Mouse (Mus musculus) erythroblast, adult 5-6 weeks (primary cell): ENCODE measurements around the gene Kcnn1. TPM values are rescaled to one million over a fixed set of nuclear protein-coding genes. Genes with fewer than 3 reads are reported as not detected.
"Not testable (repeated sequence)": the region's sequence is repeated elsewhere in the genome, so short reads cannot be mapped to it uniquely, and the experiment has no call there.

Experiments
- ATAC-seq: replicated peaks from 2 replicates; pipeline ENCODE4 v1.8.0; 2016; ENCODE audit warnings: moderate number of reproducible peaks, mild to moderate bottlenecking, moderate TSS enrichment, inconsistent platforms; ENCODE audit not compliant: poor library complexity, low FRiP score, severe bottlenecking
- total RNA-seq, 2 experiments: library from RNA; stranded (forward) in 1 of 2; stranded (reverse) in 1 of 2; fragments of 150-400 nt in 1 of 2; fragments of 200-764, 138-1000 nt in 1 of 2; gene quantifications; 2 replicates each; pipeline versions ENCODE4 v1.2.3 to v1.2.4; 2015 to 2017; ENCODE audit warnings: low replicate concordance in 2 of 2

Gene Kcnn1
- total RNA-seq (2015; ENCODE audit: low replicate concordance), result not detected in 2 replicates
- total RNA-seq (2017; ENCODE audit: low replicate concordance), result not detected in 2 replicates

GRCm38 (mm10) chr8:70862824-70863641, at the start of gene Kcnn1:
Gene Kcnn1, minus strand, starts transcription at chr8:70863258.
- no peak for ATAC-seq

DNA sequence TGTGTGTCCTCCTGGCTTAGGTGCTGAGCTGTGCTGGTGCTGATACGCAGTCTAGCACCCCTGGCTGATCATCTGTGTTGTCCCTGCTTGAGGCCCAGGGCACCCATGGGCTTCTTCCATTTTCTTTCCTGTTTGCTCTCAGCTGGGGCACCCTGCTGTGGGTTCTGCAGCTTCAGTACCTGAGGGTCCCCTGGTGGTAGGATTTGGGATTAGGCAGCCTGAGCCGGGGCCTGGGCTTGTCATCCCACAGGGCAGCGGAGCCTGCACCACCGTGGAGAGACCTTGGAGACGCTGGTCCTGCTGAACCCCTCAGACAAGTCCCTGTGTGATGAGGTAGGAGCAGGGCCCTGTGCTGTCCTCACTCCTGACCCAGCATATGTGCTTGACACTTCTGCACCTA, 48.5 kb upstream of the Kcnn1 start:
- no peak for ATAC-seq

DNA sequence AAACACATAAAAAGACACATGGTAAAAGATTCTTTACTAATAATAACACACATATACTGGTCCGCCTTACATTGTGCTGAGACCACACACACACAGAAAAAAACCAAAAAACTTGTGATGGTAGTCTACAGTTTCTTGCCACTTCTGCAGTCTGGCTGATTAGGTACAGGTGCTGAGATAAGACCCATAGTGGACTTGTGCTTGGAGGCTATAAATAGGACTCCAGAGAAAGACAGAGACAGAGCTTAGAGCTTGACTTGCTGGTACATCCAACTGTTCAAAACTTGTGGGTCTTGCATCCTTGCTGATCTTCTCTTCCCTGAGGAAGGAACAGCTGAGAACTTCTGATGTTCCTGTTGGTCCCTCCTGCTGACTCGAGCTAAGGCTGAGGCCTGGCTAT, 44.5 kb upstream of the Kcnn1 start:
- ATAC-seq, result no peak

DNA sequence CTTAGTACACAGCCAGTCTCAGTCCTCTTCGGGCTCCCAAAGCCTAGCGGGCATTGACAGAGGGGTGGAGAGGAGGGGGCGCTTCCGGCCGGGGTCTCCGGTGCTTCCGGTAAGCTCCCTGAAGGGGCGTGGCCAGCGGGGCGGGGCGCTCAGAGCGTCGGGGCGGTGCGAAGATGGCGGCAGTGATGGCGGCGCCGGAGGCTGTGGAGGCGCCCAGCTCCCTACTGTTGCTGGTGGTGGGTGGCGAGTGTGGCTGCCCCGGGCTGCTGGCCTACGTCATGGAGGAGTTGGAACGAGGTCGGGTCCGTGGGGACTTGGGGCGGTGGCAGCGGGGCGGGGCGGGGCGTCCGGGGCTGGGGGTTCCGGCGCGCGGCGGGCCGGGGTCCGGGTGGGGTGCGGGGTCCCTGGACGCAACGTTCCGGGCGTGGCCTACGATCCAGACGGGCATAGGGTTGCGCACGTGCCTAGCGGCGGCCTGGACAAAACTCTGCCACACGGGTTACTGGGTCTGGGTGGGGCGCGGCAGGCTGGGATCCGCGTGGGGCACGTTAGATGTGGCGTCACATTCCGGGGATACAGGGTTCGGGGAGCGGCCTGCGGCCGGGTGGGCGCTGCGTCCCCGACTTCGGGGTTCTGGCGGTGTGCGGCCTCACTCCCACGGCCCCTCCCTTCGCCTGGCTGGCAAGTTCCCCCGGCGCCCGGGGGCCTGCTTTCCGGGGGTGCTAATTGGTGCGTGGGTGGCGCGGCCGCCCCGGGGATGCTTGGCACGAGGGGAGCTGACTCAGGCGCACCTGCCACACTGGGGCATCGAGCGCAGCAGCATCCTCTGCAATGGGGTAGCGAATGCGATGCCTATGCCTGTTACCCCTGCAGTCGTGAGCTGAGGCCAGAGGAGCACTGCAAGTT, 43.0 kb upstream of the Kcnn1 start, which contains the start of gene Map1s:
Gene Map1s (plus strand): TSS at position 102 of the 906 bp plus-strand sequence.
- peak; percentile 84 for ATAC-seq

GRCm38 (mm10) chr8:70905463-70905830, 42.4 kb upstream of the Kcnn1 start:
- ATAC-seq, result 0 out of 2 replicates have a peak, but pooled peaks have one; percentile 27

- no peak for ATAC-seq
Observed at GRCm38 (mm10) chr8:70904532-70904931, 41.5 kb upstream of the Kcnn1 start.

GRCm38 (mm10) chr8:70903582-70903981, 40.5 kb upstream of the Kcnn1 start:
- ATAC-seq, result no peak

DNA sequence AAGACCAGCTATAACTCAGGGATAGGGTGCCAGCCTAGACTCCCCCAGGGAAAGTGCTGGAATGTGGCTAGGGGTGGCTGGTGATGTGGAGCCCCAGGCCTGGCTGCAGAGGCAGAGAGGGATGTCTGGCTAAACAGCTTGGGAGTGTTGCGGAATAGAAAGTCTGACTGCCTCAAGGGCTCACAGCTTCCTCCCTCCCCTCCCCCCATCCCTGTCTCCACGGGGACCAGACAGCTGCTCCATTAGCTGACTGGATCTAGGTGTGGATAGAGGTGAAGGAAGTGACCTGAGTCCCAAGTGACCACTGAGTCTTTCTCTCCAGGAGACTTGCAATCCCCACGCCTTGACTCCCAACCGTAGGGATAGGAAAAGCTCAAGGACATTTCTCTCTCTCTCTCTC, 40.1 kb upstream of the Kcnn1 start:
- no peak for ATAC-seq

DNA sequence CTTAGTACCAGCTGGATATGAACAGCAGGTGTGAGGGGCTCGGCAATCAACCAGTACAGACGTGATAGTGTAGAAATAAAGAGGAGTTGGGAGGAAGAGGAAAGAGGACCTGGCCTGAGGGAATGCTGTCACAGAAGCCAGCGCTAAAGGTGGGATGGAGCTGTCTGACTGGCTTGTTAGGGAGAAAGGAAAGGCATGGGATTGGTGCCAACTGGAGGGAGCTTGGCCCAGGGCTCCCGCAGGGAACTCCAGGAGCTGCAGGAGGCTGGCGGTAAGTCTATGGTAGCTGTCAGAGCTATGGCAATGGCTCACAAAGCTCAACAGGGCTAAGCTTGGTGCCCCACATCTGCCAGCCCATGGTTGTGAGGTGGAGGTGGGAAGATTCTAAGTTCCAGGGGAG, 39.2 kb upstream of the Kcnn1 start:
- no peak for ATAC-seq

DNA sequence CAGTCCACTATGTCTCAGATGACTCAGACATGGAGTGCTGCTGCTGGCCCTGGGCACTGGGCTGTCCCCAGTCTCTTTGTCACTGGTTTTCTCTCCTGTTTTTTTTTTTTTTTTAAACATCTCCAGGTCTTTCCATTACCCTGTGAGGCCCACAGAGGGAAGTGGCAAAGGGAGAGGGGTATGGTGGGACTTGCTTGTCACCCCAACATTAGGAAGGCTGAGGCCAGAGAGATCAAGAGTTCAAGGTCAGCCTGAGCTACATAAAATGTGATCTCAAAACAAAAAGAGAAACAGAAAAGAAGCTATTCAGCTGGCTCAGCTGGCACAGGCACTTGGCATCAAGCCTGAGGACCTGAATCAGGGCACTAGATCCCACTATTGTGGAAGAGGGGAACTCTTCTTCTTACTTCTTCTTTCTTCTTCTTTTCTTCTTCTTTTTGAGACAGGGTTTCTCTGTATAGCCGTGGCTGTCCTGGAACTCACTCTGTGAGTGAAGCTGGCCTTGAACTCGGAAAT, 37.9 kb upstream of the Kcnn1 start:
- ATAC-seq, result no peak

DNA sequence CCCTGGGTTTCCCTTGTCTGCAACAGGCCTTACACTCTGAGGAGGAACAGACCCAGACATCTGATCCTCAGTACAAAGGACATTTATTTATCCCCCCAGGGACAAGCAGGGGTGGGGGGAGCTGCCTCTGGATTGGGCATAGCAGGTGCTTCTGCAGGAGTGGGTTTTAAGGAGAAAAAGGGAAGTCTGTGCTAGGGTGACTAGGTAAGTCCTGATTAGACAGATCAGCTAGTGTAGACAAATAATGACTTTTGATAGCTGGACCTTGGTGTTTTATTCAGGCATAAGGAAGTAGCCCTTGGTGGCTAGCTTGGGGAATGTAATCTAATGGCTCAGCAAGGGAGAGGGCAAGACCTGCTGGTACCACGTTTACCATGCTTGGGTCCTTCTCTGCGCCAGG, 36.2 kb upstream of the Kcnn1 start:
- no peak for ATAC-seq

DNA sequence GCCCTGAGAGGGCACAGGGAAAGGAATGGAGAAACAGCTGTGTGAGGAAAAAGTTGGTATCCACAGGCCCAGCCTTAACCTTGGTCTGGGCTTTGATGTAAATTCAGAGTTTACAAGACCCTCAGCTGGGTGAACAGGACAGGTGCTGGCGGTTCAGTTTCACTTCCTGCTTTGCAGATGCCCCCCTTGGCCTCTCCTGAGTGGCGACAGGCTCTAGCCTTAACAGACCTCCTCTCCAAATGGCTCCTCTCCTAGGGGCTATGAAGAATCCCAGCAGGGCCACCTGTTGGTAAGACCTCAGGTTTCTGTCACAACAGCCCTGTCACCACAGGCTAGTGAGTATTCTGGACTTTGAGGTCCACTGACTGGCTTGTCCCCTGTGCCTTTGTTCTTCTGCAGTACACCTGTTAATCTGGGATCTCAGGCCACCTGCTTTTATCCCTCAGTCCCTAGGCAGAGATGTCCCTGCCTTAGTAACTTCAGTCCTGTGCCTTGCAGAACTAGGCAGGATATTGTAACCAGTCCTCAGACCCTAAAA, 35.7 kb upstream of the Kcnn1 start:
- ATAC-seq, result no peak

DNA sequence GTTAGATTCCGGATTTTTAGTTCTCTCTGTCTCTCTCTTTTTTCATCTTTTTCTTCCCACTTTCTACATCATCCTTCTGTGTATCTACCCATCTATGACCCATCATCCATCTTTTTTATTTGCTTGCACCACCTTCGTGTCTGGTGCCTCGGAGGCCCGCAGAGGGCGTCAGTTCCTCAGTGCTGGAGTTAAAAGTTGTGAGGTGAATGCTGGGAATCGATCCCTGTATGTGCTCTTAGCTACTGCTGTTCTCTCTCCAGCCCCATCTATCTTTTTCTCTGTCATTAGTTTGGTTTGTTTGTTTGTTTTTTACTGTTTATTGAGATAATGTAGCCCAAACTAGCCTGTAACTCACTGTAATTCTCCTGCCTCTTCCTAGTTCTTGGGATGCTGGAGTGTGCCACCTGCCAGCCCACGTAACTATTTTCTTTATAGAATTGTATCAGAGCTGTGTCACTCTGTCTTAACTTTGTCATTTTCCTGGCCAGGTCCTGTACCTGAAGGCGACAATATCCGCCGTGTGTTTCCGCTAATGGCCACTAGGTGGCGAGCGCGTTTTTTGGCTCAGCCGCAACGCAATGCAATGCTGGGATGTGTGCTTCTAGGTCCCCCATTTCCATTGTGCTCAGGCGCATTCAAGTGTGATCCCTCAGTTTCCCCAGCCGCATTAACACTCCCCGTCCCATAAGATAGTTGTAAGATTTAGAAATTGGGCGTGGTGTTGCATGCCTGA, 34.8 kb upstream of the Kcnn1 start:
- peak; percentile 68 for ATAC-seq

DNA sequence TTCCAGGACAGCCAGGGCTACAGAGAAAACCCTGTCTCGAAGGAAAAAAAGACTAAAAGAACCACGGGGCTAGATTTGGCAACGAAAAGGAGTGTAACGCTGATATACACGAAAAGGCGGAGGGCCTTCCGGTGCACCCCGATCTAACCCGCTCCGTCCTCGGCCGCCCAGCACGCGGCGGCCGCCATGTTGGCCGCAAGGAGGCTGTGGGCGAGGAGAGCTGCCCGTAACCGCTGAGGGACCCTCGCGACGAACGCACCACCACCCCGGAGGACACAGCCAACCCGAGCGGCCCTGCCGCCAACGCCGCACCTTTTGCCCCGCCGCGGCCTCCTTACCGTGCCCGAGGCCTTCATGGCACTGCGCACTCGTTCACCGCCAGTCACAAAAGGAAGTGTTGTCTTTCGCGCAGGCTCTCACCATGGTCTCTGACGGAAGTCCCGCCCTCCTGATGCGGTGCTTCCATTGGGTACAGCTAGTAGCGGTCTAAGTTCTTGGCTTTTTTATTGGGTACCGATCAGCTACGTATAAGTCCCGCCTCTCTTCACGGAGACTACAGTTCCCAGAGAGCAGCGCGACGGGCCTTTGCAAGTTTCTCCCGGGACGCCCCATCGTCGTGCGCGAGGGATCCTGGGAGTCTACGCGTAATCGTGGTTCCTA, 34.1 kb upstream of the Kcnn1 start, which contains the start of gene Rpl18a:
Gene Rpl18a (minus strand): TSS at position 392 of the 660 bp plus-strand sequence.
- ATAC-seq, result peak; percentile 93

GRCm38 (mm10) chr8:70896316-70897020, 33.4 kb upstream of the Kcnn1 start:
- ATAC-seq, result no peak

- not testable (repeated sequence) for ATAC-seq
Observed at GRCm38 (mm10) chr8:70895571-70896259, 32.7 kb upstream of the Kcnn1 start.

DNA sequence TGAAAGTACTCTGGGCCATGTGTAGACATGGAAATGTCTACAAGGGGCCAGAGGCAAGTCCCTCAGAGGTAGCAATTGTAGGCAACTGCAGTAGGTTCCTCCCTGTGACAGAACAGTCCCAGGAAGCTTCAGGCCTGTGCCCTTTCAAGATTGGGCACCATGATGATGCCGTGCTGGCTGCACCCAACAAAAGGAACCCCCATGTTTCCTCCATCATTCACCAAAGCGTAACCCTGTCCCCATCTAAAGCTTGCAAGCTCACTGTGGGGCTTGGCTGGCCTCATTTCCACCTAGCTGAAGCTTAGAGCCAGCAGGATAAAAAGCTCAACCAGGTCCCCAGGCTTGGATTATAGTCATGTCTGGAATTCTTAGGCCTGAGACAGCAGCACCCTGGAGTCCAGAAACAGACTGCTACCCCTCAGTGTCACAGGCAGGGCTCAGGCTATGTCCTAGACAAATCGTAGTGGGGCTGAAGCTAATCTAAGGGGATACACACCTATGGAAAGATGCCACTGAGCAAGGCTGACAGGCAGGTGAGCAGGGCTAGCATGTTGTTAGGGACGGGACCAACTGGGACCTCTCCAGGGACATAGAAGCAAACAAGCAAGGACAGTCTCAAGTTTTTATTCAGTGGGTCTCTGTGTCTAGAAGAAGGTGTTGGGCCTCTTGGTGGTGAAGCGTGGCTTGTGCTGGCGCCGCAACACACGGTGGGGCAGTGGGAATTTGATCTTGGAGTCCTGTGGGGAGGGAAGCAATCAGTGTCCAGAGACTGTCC, 31.9 kb upstream of the Kcnn1 start:
- ATAC-seq, result no peak
